Mouse (Mus musculus) forebrain, embryonic 13.5 days (tissue): Measurements from ENCODE around the gene Cers2. TPM values are rescaled to one million over a fixed set of nuclear protein-coding genes. Genes with fewer than 3 reads are reported as not detected.
A peak's percentile ranks its signal among the peaks of the same experiment; 100 is the strongest.

Experiments
- ATAC-seq: fragments of 200-750 bp; cut with Nextera tagmentation; 2 replicates; pipeline ENCODE4 v1.8.0; 2017
- H3K27ac ChIP-seq: fragments of 300-500 bp; sonication (generic); 2 replicates; pipeline ENCODE4 v1.5.1; 2015; ENCODE audit warnings: inconsistent platforms, mild to moderate bottlenecking, moderate library complexity
- H3K27me3 ChIP-seq: fragments of 300-500 bp; sonication (generic); 2 replicates; pipeline ENCODE4 v1.6.1; 2015; ENCODE audit warnings: mild to moderate bottlenecking, inconsistent platforms
- H3K36me3 ChIP-seq: fragments of 300-500 bp; sonication (generic); 2 replicates; pipeline ENCODE4 v1.6.1; 2015; ENCODE audit warnings: mild to moderate bottlenecking, inconsistent platforms; ENCODE audit not compliant: poor library complexity, severe bottlenecking
- H3K4me1 ChIP-seq: fragments of 300-500 bp; sonication (generic); 2 replicates; pipeline ENCODE4 v1.6.1; 2015; ENCODE audit warnings: inconsistent platforms
- H3K4me2 ChIP-seq: fragments of 300-500 bp; sonication (generic); 2 replicates; pipeline ENCODE4 v1.6.1; 2015; ENCODE audit warnings: inconsistent platforms, mild to moderate bottlenecking, moderate library complexity
- H3K4me3 ChIP-seq: fragments of 300-500 bp; sonication (generic); 2 replicates; pipeline ENCODE4 v1.5.1; 2015; ENCODE audit warnings: mild to moderate bottlenecking, inconsistent platforms
- H3K9ac ChIP-seq: fragments of 300-500 bp; sonication (generic); 2 replicates; pipeline ENCODE4 v1.6.1; 2015; ENCODE audit warnings: mild to moderate bottlenecking, inconsistent platforms
- H3K9me3 ChIP-seq: fragments of 300-500 bp; sonication (generic); replicated peaks from 2 replicates; pipeline ENCODE4 v1.6.1; 2016; ENCODE audit warnings: inconsistent platforms
- WGBS: fragments of 180-500 bp; shearing (Covaris S2); methylation state at CpG from one replicate; pipeline ENCODE4 v1.1.7; 2015; 5-methylcytosine and 5-hydroxymethylcytosine counted together
- polyA plus RNA-seq: library from polyadenylated mRNA; unstranded; fragments of >200 nt; fragmentation: Nextera tagmentation; extraction: Ambion mirVana; gene quantifications from 2 replicates; pipeline ENCODE4 v1.2.1, GENCODE M21; 2015

Gene Cers2
- polyA plus RNA-seq: 98.4 and 103 TPM in 2 replicates

- Histone ChIP-seq H3K4me1 (peaks cover 32% of the 10 kb centered on the region), H3K4me2 (peak within 1 kb of the TSS; percentile 76), H3K36me3 (0 out of 2 replicates have a peak, but pooled peaks cover 4% of the 10 kb centered on the region), H3K27me3 (no peaks in the 10 kb centered on the region), H3K4me3 (peak within 1 kb of the TSS; percentile 89), H3K9me3 (no peaks in the 10 kb centered on the region), H3K9ac (peak within 1 kb of the TSS; percentile 96), H3K27ac (peak within 1 kb of the TSS; percentile 92)
- peak; percentile 26; the same call in 1 of the 2 replicates for ATAC-seq
- 2% methylated on average over 27 of the region's 27 CpGs for WGBS
These were observed at the start of gene Cers2 for GRCm38 (mm10) chr3:95314486-95315093. Cers2 (plus strand) TSS chr3:95314791.

GRCm38 (mm10) chr3:95266052-95266451, 48.5 kb upstream of the Cers2 start:
- no peak overlapping the region for H3K4me2 ChIP-seq
- ATAC-seq: no peak

GRCm38 (mm10) chr3:95267855-95268254, 46.7 kb upstream of the Cers2 start:
- Histone ChIP-seq H3K27me3 (no peaks in the 10 kb centered on the region), H3K4me1 (no peaks in the 10 kb centered on the region), H3K36me3 (peaks cover 54% of the 10 kb centered on the region), H3K27ac (no peak overlapping the region), H3K9ac (no peak overlapping the region), H3K9me3 (no peaks in the 10 kb centered on the region), H3K4me2 (no peak overlapping the region), H3K4me3 (no peak overlapping the region)
- ATAC-seq: no peak

More at GRCm38 (mm10) chr3:95266052-95266451, 48.5 kb upstream of the Cers2 start:
- no peaks in the 10 kb centered on the region for H3K4me1 ChIP-seq
- H3K36me3 ChIP-seq: peaks cover 71% of the 10 kb centered on the region
- 96% methylated on average over 3 of the region's 3 CpGs for WGBS
- no peaks in the 10 kb centered on the region for H3K27me3 ChIP-seq
- no peaks in the 10 kb centered on the region for H3K9me3 ChIP-seq
- no peak overlapping the region for H3K4me3 ChIP-seq
- H3K27ac ChIP-seq: no peak overlapping the region
- no peak overlapping the region for H3K9ac ChIP-seq

DNA sequence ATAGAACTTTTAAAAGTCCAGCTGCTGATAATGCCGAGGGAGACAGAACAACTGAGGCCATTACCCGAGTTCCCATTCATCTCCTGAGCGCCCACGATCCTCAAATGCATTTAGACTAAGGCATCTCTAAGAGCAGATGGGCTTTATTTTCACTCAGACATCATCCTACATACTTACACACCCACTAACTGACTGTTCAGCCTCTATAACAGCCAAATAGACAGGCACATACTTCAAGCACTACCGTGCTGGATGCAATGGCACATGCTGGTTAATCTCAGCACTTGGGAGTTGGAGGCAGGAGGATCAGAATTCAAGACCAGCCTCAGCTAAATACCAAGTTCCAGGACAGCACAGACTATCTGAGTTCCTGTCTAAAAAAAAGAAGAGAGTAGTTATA, 44.8 kb upstream of the Cers2 start:
- Histone ChIP-seq H3K9ac (no peak overlapping the region), H3K27ac (no peak overlapping the region), H3K4me3 (no peak overlapping the region), H3K4me1 (no peaks in the 10 kb centered on the region), H3K4me2 (no peak overlapping the region), H3K9me3 (no peaks in the 10 kb centered on the region), H3K36me3 (peaks cover 46% of the 10 kb centered on the region), H3K27me3 (no peaks in the 10 kb centered on the region)
- 86% methylated on average over 5 of the region's 5 CpGs for WGBS
- ATAC-seq: no peak

- no peaks in the 10 kb centered on the region for H3K9me3 ChIP-seq
- H3K4me3 ChIP-seq: no peak overlapping the region
- no peak overlapping the region for H3K9ac ChIP-seq
- peaks cover 42% of the 10 kb centered on the region for H3K36me3 ChIP-seq
- no peak overlapping the region for H3K27ac ChIP-seq
- H3K4me1 ChIP-seq: no peaks in the 10 kb centered on the region
- 82% methylated on average over 12 of the region's 12 CpGs for WGBS
- H3K27me3 ChIP-seq: no peaks in the 10 kb centered on the region
- ATAC-seq: no peak
- no peak overlapping the region for H3K4me2 ChIP-seq
These were observed 43.7 kb upstream of the Cers2 start for GRCm38 (mm10) chr3:95270766-95271364.

GRCm38 (mm10) chr3:95273471-95273870, 41.1 kb upstream of the Cers2 start:
- H3K4me2 ChIP-seq: no peak overlapping the region
- WGBS: 94% methylated on average over 5 of the region's 5 CpGs

DNA sequence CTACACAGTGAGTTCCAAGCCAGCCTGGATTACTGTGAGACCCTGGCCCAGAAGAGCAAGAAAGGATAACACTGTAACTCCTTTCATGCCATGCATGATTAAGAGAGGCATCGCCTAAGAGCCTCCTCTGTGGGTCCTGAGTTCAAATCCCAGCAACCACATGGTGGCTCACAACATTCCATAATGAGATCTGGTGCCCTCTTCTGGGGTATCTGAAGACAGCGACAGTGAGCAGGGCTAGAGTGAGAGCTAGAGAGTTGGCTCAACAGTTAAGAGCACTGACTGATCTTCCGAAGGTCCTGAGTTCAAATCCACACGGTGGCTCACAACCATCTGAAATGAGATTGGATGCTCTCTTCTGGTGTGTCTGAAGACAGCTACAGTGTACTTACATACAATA, 40.1 kb upstream of the Cers2 start:
- Histone ChIP-seq H3K27me3 (no peaks in the 10 kb centered on the region), H3K9ac (no peak overlapping the region), H3K4me1 (no peaks in the 10 kb centered on the region), H3K9me3 (no peaks in the 10 kb centered on the region), H3K27ac (no peak overlapping the region), H3K36me3 (peaks cover 18% of the 10 kb centered on the region; the same call in 1 of the 2 replicates), H3K4me2 (no peak overlapping the region), H3K4me3 (no peak overlapping the region)
- ATAC-seq: no peak
- 96% methylated on average over 4 of the region's 4 CpGs for WGBS

More at GRCm38 (mm10) chr3:95273471-95273870, 41.1 kb upstream of the Cers2 start:
- Histone ChIP-seq H3K27me3 (no peaks in the 10 kb centered on the region), H3K4me3 (no peak overlapping the region), H3K36me3 (peaks cover 24% of the 10 kb centered on the region), H3K9me3 (no peaks in the 10 kb centered on the region), H3K9ac (no peak overlapping the region), H3K4me1 (no peaks in the 10 kb centered on the region), H3K27ac (no peak overlapping the region)
- no peak for ATAC-seq

- 84% methylated on average over 6 of the region's 6 CpGs for WGBS
- Histone ChIP-seq H3K4me2 (no peak overlapping the region), H3K9me3 (no peaks in the 10 kb centered on the region), H3K36me3 (peaks cover 14% of the 10 kb centered on the region; the same call in 1 of the 2 replicates), H3K9ac (no peak overlapping the region), H3K27ac (no peak overlapping the region), H3K4me1 (peaks cover 4% of the 10 kb centered on the region; the same call in 1 of the 2 replicates), H3K4me3 (no peak overlapping the region), H3K27me3 (no peaks in the 10 kb centered on the region)
- ATAC-seq: no peak
These were observed 39.4 kb upstream of the Cers2 start for GRCm38 (mm10) chr3:95275161-95275560.

GRCm38 (mm10) chr3:95276428-95276934, 38.1 kb upstream of the Cers2 start:
- H3K27me3 ChIP-seq: no peaks in the 10 kb centered on the region
- H3K36me3 ChIP-seq: peaks cover 14% of the 10 kb centered on the region; the same call in 1 of the 2 replicates
- 82% methylated on average over 5 of the region's 5 CpGs for WGBS
- no peak overlapping the region for H3K4me3 ChIP-seq
- peaks cover 12% of the 10 kb centered on the region for H3K4me1 ChIP-seq
- H3K4me2 ChIP-seq: no peak overlapping the region
- ATAC-seq: no peak
- no peaks in the 10 kb centered on the region for H3K9me3 ChIP-seq
- H3K27ac ChIP-seq: no peak overlapping the region
- no peak overlapping the region for H3K9ac ChIP-seq

- Histone ChIP-seq H3K9ac (no peak overlapping the region), H3K36me3 (peaks cover 14% of the 10 kb centered on the region; the same call in 1 of the 2 replicates), H3K4me1 (peaks cover 15% of the 10 kb centered on the region), H3K4me3 (no peak overlapping the region), H3K4me2 (no peak overlapping the region), H3K27me3 (no peaks in the 10 kb centered on the region), H3K27ac (no peak overlapping the region), H3K9me3 (no peaks in the 10 kb centered on the region)
- no peak for ATAC-seq
- 97% methylated on average over 1 of the region's 1 CpGs for WGBS
These were observed 37.4 kb upstream of the Cers2 start for GRCm38 (mm10) chr3:95277149-95277551.

- Histone ChIP-seq H3K9ac (peak overlapping the region; percentile 77), H3K4me3 (peak overlapping the region; percentile 67), H3K9me3 (no peaks in the 10 kb centered on the region), H3K27me3 (no peaks in the 10 kb centered on the region), H3K36me3 (0 out of 2 replicates have a peak, but pooled peaks cover 4% of the 10 kb centered on the region), H3K27ac (peak overlapping the region; percentile 65), H3K4me1 (peaks cover 41% of the 10 kb centered on the region), H3K4me2 (peak overlapping the region; percentile 83)
- WGBS: 25% methylated on average over 8 of the region's 8 CpGs
- ATAC-seq: no peak
These were observed 33.8 kb upstream of the Cers2 start for GRCm38 (mm10) chr3:95280747-95281146.
